Mouse (Mus musculus): ENCODE measurements around the gene Tmem203. TPM values are rescaled to one million over a fixed set of nuclear protein-coding genes. Genes with fewer than 3 reads are reported as not detected.

The Tmem203 gene
- total RNA-seq, 2 experiments from 2014 or later: 2.5 to 3.7 TPM

GRCm38 (mm10) chr2:25262291-25262767, 7.1 kb downstream of the Tmem203 start, which contains the start of gene Tprn:
Gene Tprn, plus strand, starts transcription at chr2:25262618.
- ATAC-seq (replicated peaks; ENCODE audit: low FRiP score, poor library complexity, severe bottlenecking): peak; percentile 96

GRCm38 (mm10) chr2:25262795-25263622, 7.8 kb downstream of the Tmem203 start:
- ATAC-seq (replicated peaks; ENCODE audit: low FRiP score, poor library complexity, severe bottlenecking): no peak; the same call in 1 of the 2 replicates

GRCm38 (mm10) chr2:25263623-25264285, 8.5 kb downstream of the Tmem203 start:
- ATAC-seq (replicated peaks; ENCODE audit: low FRiP score, poor library complexity, severe bottlenecking): no peak

- ATAC-seq (replicated peaks; ENCODE audit: low FRiP score, poor library complexity, severe bottlenecking): no peak
These were observed 9.0 kb downstream of the Tmem203 start for GRCm38 (mm10) chr2:25264286-25264660.

GRCm38 (mm10) chr2:25264851-25265250, 9.6 kb downstream of the Tmem203 start:
- ATAC-seq (replicated peaks; ENCODE audit: low FRiP score, poor library complexity, severe bottlenecking): no peak

- ATAC-seq (replicated peaks; ENCODE audit: low FRiP score, poor library complexity, severe bottlenecking): no peak
These were observed 10.8 kb downstream of the Tmem203 start for GRCm38 (mm10) chr2:25265897-25266656.

GRCm38 (mm10) chr2:25266720-25267119, 11.5 kb downstream of the Tmem203 start:
- ATAC-seq (replicated peaks; ENCODE audit: low FRiP score, poor library complexity, severe bottlenecking): no peak

- ATAC-seq (replicated peaks; ENCODE audit: low FRiP score, poor library complexity, severe bottlenecking): no peak
These were observed 12.0 kb downstream of the Tmem203 start for GRCm38 (mm10) chr2:25267241-25267640.

GRCm38 (mm10) chr2:25267746-25268309, 12.6 kb downstream of the Tmem203 start:
- no peak for ATAC-seq (replicated peaks; ENCODE audit: low FRiP score, poor library complexity, severe bottlenecking)

- peak; percentile 89 for ATAC-seq (replicated peaks; ENCODE audit: low FRiP score, poor library complexity, severe bottlenecking)
These were observed 16.7 kb downstream of the Tmem203 start, which contains the start of the genes Ssna1 and Anapc2 for GRCm38 (mm10) chr2:25271827-25272511. Gene Ssna1, minus strand, starts transcription at chr2:25272438. Gene Anapc2, plus strand, starts transcription at chr2:25272478.

GRCm38 (mm10) chr2:25272515-25272914, 17.3 kb downstream of the Tmem203 start:
- peak; percentile 17 for ATAC-seq (replicated peaks; ENCODE audit: low FRiP score, poor library complexity, severe bottlenecking)

- ATAC-seq (replicated peaks; ENCODE audit: low FRiP score, poor library complexity, severe bottlenecking): no peak
These were observed 17.8 kb downstream of the Tmem203 start for GRCm38 (mm10) chr2:25273010-25273409.

- ATAC-seq (replicated peaks; ENCODE audit: low FRiP score, poor library complexity, severe bottlenecking): peak; percentile 80
These were observed 24.0 kb downstream of the Tmem203 start for GRCm38 (mm10) chr2:25278928-25279882.

GRCm38 (mm10) chr2:25285551-25285950, 30.3 kb downstream of the Tmem203 start:
- ATAC-seq (replicated peaks; ENCODE audit: low FRiP score, poor library complexity, severe bottlenecking): no peak

GRCm38 (mm10) chr2:25286314-25286713, 31.1 kb downstream of the Tmem203 start:
- ATAC-seq (replicated peaks; ENCODE audit: low FRiP score, poor library complexity, severe bottlenecking): no peak

GRCm38 (mm10) chr2:25286837-25287636, 31.8 kb downstream of the Tmem203 start:
- no peak for ATAC-seq (replicated peaks; ENCODE audit: low FRiP score, poor library complexity, severe bottlenecking)

GRCm38 (mm10) chr2:25287927-25288649, 32.8 kb downstream of the Tmem203 start, which contains the start of gene Tmem210:
Gene Tmem210, plus strand, starts transcription at chr2:25288145.
- no peak for ATAC-seq (replicated peaks; ENCODE audit: low FRiP score, poor library complexity, severe bottlenecking)
